Mouse (Mus musculus) kidney, postnatal 25 days (tissue): ENCODE measurements at regions not wholly inside any gene's neighbourhood (a gene's known extent, or its start where the extent isn't known, plus 50 kb on each side); places are given as distances from the start of the nearest gene placed in this dataset.

ENCODE experiments used
- DNase-seq, 2 experiments: peaks; one replicate each; pipeline ENCODE4 v3.0.0; 2021; ENCODE audit warnings: mixed read lengths in 2 of 2

- peak in 1 of 2 experiments; percentile 20 for DNase-seq
These were observed 292.7 kb upstream of the Rtl1 start for GRCm38 (mm10) chr12:109892834-109893233.

- no peak for DNase-seq
These were observed 293.5 kb upstream of the Rtl1 start for GRCm38 (mm10) chr12:109893657-109894056.

- peak; percentile 90 to 91 for DNase-seq
These were observed 295.3 kb upstream of the Rtl1 start for GRCm38 (mm10) chr12:109895389-109895788.

DNA sequence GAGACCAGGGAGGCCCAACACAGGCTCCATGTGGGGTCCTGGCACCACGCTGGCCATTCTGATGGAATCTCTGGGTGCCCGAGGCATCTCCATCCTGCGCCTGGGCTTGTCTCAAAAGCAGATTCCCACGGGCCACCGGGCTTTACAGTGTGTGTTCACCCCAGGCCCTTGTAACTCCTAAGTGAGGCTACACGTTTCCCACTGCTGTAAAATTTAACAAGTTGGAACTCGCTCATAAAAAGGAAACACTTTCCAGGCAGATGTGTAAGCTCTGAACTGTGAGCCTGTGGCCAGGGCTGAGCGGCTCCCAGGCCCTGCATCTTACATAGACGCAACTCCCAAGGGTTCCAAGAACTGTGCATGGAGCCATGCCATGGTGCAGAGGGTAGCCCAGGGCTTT is 296.3 kb upstream of the Rtl1 start:
- no peak for DNase-seq

- no peak for DNase-seq
These were observed 296.8 kb upstream of the Rtl1 start for GRCm38 (mm10) chr12:109896906-109897305.

DNA sequence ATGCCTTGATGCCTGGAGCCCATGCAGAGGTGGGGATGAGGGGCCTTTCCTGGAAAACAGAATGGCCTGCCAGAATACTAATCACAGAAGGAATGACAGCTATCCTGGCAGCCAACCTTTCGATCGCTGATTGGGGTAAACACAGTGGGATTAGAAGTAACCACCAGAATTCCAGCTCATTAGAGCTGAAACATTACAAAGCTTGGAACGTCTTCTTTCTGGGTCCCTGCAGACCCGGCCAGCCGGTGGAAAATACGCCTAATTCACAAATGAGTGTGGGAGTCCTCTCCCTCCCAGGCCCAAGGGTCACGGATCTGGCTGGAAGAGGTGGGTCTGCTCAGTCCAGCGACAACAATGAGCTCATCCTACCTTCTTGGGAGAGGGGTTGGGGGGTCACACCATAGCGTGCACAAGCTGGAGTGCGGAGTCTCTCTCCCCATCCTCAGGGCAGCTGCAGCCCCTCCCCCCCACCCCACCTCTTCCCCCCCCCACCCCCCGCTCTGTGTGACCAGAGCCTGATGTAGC is 297.8 kb upstream of the Rtl1 start:
- DNase-seq: no peak

- DNase-seq: no peak
These were observed 299.3 kb upstream of the Rtl1 start for GRCm38 (mm10) chr12:109899420-109899819.

DNA sequence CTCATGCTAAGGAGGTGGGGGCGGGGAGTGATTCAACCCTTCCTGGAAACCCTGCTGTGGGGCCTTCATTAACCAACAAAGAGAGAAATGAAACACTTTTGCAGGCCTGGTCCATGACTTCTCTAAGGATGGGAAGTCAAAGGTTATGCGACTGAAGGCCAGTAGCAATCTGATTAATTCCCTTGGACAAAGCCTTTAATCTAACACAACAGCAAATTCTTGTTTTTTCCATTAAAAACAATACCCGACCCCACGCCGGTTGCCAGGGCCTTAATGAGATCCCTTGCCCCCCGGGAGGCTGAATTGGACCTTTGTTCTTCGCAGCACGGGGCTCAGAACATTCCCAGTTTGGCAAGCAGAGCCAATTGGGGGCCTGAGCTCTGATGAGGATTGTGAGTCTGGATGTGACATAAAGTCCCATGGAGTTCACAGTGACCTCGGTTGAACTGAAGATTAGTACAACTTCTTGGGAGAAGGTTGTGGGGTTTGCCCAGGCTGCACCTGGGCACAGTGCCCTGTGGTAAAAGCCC is 310.9 kb upstream of the Rtl1 start:
- DNase-seq: no peak

DNA sequence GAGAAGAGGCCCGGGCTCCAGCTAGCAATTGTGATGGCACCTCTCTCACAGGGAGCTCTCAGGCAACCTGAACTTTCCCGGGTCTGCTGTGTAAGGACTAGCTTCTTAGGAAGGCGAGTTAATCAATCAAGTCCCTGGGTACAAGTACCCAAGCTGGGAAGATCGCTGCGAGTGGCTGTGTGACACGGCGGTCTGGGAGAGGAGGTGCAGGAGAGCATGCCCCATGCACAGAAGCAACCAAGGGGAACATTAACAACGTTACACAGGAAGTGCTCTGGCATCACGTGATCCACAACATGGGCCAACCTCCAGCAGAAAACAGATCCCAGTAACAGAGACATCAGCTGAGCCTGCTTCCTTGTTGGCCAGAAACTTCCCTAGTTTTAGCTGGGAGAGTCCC is 311.4 kb upstream of the Rtl1 start:
- no peak for DNase-seq

GRCm38 (mm10) chr12:109917761-109918160 is 317.6 kb upstream of the Rtl1 start:
- DNase-seq: no peak

DNA sequence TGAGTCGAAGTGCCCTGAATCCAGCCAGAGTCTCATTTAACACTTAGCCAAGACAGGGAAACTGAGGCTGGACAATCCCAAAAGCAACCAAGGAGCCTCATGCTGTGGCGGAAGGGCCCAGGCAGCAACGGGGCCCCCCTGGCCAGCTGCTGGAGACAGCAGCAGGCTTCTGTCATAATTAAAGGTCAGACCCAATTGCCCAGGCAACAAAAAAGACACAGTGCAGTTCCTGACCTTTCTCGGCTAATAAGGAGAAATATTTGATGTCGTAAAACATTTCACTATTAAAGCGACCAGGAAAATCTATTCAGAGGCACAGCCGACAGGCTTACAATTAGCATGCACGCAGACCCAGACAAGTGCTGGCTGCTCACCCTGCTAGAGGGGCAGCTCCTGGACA is 318.8 kb upstream of the Rtl1 start:
- DNase-seq: peak in 1 of 2 experiments; percentile 4

DNA sequence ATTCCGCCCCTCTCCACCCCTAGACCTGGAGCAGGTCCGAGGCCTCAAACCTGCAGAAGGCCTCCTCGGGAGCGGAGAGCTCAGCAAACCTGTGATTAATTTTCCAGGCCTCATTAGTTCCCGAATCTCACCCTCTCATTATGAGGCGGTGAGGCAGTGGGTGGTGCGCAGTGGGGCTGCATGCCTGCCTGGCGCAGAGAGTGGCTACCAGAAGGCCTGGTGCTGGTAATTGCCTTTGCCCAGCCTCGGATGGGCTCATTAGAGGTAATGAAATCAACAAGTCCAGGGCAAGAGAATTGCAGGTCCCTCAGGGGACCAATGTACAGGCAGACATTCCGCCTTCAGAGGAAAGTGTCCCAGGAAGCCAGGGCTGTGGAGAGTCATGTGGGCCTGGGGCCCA is 322.0 kb upstream of the Rtl1 start:
- peak in 1 of 2 experiments; percentile 16 for DNase-seq

GRCm38 (mm10) chr12:109925866-109926265 is 325.7 kb upstream of the Rtl1 start:
- peak in 1 of 2 experiments; percentile 21 for DNase-seq

- DNase-seq: peak in 1 of 2 experiments; percentile 11
These were observed 326.5 kb upstream of the Rtl1 start for GRCm38 (mm10) chr12:109926643-109927042.

- peak in 1 of 2 experiments; percentile 13 for DNase-seq
These were observed 332.7 kb upstream of the Dio3 start for GRCm38 (mm10) chr12:109946179-109946578.

DNA sequence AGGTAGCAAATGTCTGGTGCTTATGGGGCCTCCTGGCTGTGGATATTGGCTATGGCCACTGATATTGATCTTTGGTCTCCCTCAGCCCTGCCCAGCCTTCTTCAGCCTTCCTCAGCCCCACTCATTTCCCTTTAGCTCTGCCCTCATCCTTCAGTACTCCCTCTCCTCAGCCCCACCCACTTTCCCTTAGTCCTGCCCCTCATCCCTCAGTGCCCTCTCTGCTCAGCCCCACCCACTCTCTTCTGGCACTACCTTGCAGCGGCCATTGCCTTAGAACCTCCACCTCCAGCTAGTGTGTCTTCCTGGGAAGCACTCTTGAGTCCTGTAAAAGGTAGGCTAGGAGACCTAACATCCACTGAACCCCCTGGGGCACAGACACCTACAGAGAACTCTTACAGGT is 331.9 kb upstream of the Dio3 start:
- peak in 1 of 2 experiments; percentile 12 for DNase-seq

DNA sequence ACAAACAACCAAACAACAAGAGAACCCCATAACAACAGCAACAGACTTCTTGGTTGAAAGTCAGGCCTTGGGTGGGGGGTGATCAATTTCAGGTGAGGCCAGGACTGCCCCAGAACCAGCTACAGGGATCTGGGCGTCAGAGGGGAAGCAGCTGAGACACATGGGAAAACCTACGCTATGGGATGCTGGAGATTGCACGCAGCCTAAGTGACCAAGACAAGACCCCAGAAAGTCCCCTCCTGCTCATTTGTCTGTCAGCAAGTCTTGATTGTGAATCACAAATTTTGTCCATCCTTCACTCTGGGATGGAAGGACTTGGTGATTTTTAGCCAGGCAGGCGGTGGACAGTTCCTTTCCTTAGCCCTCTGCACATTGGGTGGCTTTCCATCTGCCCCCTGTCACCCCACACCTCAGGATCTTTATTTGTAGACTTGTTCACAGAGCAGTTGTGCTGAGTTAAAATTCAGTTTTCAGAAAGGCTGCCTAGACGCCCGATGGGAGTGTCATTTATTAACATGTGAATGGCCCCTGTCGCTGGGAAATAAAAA is 330.9 kb upstream of the Dio3 start:
- DNase-seq: peak in 1 of 2 experiments; percentile 12

GRCm38 (mm10) chr12:109948434-109948984 is 330.4 kb upstream of the Dio3 start:
- peak in 1 of 2 experiments; percentile 15 for DNase-seq

- DNase-seq: peak in 1 of 2 experiments; percentile 37
These were observed 329.5 kb upstream of the Dio3 start for GRCm38 (mm10) chr12:109949231-109949965.

- peak in 1 of 2 experiments; percentile 29 for DNase-seq
These were observed 328.2 kb upstream of the Dio3 start for GRCm38 (mm10) chr12:109950632-109951031.

DNA sequence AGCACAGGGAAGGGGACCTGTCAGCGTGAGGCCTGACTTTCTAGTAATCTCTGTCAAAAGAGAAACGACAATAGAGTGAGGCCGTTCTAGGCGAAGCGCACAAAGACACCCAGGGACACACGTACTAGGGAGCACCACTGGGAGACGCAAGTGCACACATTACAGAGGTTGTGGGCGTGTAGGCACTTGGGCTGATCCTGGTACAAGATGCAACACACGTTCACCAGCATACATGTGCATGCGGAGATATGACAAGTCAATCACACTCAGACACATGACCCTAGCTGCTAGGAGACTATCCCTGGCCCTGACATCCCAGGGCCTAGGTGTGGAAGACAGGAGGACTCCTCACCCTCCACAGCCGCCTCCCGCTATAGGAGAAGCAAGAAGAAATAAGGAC is 327.4 kb upstream of the Dio3 start:
- DNase-seq: peak in 1 of 2 experiments; percentile 29

DNA sequence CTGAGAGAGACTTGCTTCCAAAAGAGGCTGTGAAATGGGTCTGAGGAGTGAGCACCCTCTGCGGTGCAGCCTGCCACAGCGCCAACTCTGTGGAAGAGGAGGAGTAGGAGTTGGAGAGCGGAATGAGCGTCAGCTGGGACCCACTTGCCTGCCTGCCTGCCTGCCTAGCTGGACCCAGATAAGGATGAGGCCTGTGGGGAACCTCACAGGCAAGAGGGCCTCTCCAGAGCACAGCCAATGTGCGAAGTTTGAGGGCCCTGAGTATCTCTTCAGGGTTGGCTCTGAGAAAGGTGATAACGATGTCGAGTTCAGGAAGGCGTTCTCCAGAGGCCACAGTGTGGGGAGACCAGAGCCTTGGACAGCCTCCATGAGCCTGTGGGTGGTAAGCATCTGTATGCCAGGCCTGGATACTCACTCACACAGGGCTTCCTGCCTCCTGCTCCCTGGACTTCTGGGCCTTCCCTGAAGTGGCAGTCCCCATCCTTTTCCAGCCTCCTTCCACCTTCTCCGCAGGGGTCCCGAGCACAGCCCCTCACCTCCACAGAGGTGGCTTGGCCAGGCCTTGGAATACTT is 326.9 kb upstream of the Dio3 start:
- DNase-seq: peak in 1 of 2 experiments; percentile 23

DNA sequence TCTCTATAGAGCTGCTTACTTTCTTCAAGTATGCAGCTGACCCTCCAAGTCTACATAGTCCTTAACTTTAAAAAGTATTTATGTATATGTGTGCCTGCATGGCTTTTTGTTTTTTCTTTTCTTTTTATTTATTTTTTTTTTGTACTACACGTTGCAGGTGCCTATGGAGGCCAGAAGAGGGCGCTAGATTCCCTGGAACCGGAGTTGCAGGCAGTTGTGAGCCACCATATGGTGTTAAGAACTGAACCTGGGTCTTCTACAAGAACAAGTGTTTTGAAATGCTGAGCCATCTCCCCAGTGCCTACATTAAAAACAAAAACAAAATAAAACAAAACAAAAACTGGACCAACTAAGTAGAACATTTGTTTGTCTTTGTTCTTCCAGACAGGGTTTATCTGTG is 325.9 kb upstream of the Dio3 start:
- peak in 1 of 2 experiments; percentile 22 for DNase-seq
